Mouse (Mus musculus) heart, embryonic 11.5 days (tissue): ENCODE results near the gene Aph1c. TPM values are rescaled to one million over a fixed set of nuclear protein-coding genes. Genes with fewer than 3 reads are reported as not detected.
A peak's percentile ranks its signal among the peaks of the same experiment; 100 is the strongest.
"Not testable (repeated sequence)": the region's sequence is repeated elsewhere in the genome, so short reads cannot be mapped to it uniquely, and the experiment has no call there.

Experiments
- ATAC-seq: fragments of 200-750 bp; cut with Nextera tagmentation; replicated peaks from 2 replicates; pipeline ENCODE4 v1.8.0; 2017; ENCODE audit warnings: moderate library complexity; ENCODE audit not compliant: insufficient number of reproducible peaks, low FRiP score, low TSS enrichment
- H3K27ac ChIP-seq: fragments of 300-500 bp; sonication (generic); 2 replicates; pipeline ENCODE4 v1.5.1; 2014; ENCODE audit warnings: mild to moderate bottlenecking, low read depth, low read length
- H3K27me3 ChIP-seq: fragments of 300-500 bp; sonication (generic); 2 replicates; pipeline ENCODE4 v1.6.1; 2014; ENCODE audit warnings: mild to moderate bottlenecking, low read length, mixed read lengths; ENCODE audit not compliant: control insufficient read depth, insufficient read depth
- H3K36me3 ChIP-seq: fragments of 300-500 bp; sonication (generic); 2 replicates; pipeline ENCODE4 v1.6.1; 2014; ENCODE audit warnings: mild to moderate bottlenecking, low read length, moderate library complexity, mixed read lengths; ENCODE audit not compliant: control insufficient read depth, insufficient read depth
- H3K4me1 ChIP-seq: fragments of 300-500 bp; sonication (generic); 2 replicates; pipeline ENCODE4 v1.6.1; 2014; ENCODE audit warnings: low read length; ENCODE audit not compliant: control insufficient read depth, insufficient read depth
- H3K4me2 ChIP-seq: fragments of 300-500 bp; sonication (generic); 2 replicates; pipeline ENCODE4 v1.6.1; 2014; ENCODE audit warnings: mild to moderate bottlenecking, moderate library complexity
- H3K4me3 ChIP-seq: fragments of 300-500 bp; sonication (generic); 2 replicates; pipeline ENCODE4 v1.5.1; 2014; ENCODE audit warnings: low read depth, low read length
- H3K9ac ChIP-seq: fragments of 300-500 bp; sonication (generic); 2 replicates; pipeline ENCODE4 v1.6.1; 2014; ENCODE audit warnings: mild to moderate bottlenecking, low read depth, low read length, moderate library complexity
- H3K9me3 ChIP-seq: fragments of 300-500 bp; sonication (generic); replicated peaks from 2 replicates; pipeline ENCODE4 v1.6.1; 2016; ENCODE audit warnings: low read length; ENCODE audit not compliant: control insufficient read depth
- WGBS: fragments of 180-500 bp; shearing (Covaris S2); extraction: QIAGEN DNeasy Blood & Tissue Kit; methylation state at CpG from one replicate; pipeline ENCODE4 v1.1.7; 2014; ENCODE audit not compliant: insufficient replicate concordance; 5-methylcytosine and 5-hydroxymethylcytosine counted together
- polyA plus RNA-seq: library from polyadenylated mRNA; unstranded; fragments of >200 nt; fragmentation: Nextera tagmentation; extraction: Ambion mirVana; gene quantifications from 2 replicates; pipeline ENCODE4 v1.2.1, GENCODE M21; 2014

The Aph1c gene
- polyA plus RNA-seq, 1 experiment from 2014 or later = 0.34 TPM

GRCm38 (mm10) chr9:66855865-66856264 is 21.3 kb upstream of the Aph1c start:
- H3K4me1 ChIP-seq = peaks cover 7% of the 10 kb centered on the region
- WGBS = 59% methylated on average over 7 of the region's 7 CpGs
- no peak overlapping the region for H3K9ac ChIP-seq
- H3K27me3 ChIP-seq = no peaks in the 10 kb centered on the region
- H3K4me3 ChIP-seq = no peak overlapping the region
- H3K27ac ChIP-seq = no peak overlapping the region
- H3K36me3 ChIP-seq = 0 out of 2 replicates have a peak, but pooled peaks cover 4% of the 10 kb centered on the region
- no peak overlapping the region for H3K4me2 ChIP-seq
- no peaks in the 10 kb centered on the region for H3K9me3 ChIP-seq
- ATAC-seq = no peak

- ATAC-seq = no peak
Observed at GRCm38 (mm10) chr9:66852592-66852991, 18.1 kb upstream of the Aph1c start.

DNA sequence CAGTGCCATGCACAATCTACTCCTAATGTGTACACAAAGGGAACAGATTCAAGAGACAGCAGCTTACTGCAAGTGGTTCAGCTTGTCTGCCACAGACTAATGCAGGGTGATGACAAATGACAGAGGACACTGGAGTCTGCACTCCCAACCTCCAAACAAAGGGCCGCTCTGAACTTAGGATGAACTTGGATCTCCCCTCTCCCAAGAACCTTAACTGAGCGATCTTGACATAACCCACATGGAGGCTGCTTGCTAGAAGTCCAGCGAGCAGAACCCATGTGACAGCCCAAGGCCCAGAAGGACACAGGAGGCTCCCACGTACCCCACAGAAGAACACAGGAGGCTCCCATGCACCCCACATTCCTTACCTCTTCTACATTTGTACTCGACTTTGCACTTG is 16.4 kb upstream of the Aph1c start:
- peaks cover 10% of the 10 kb centered on the region for H3K4me1 ChIP-seq
- no peak overlapping the region for H3K4me2 ChIP-seq
- ATAC-seq = no peak
- H3K36me3 ChIP-seq = peaks cover 4% of the 10 kb centered on the region
- no peak overlapping the region for H3K4me3 ChIP-seq
- WGBS = 41% methylated on average over 5 of the region's 5 CpGs
- no peak overlapping the region for H3K9ac ChIP-seq
- H3K27ac ChIP-seq = no peak overlapping the region
- H3K9me3 ChIP-seq = no peaks in the 10 kb centered on the region
- H3K27me3 ChIP-seq = no peaks in the 10 kb centered on the region

More at GRCm38 (mm10) chr9:66852592-66852991, 18.1 kb upstream of the Aph1c start:
- peaks cover 10% of the 10 kb centered on the region for H3K4me1 ChIP-seq
- no peak overlapping the region for H3K9ac ChIP-seq
- H3K27me3 ChIP-seq = no peaks in the 10 kb centered on the region
- H3K27ac ChIP-seq = no peak overlapping the region
- H3K4me2 ChIP-seq = no peak overlapping the region
- no peak overlapping the region for H3K4me3 ChIP-seq
- no peaks in the 10 kb centered on the region for H3K9me3 ChIP-seq
- 32% methylated on average over 6 of the region's 6 CpGs for WGBS
- no peaks in the 10 kb centered on the region; the same call in 1 of the 2 replicates for H3K36me3 ChIP-seq

- H3K4me2 ChIP-seq = no peak overlapping the region
- no peak overlapping the region for H3K27ac ChIP-seq
- H3K36me3 ChIP-seq = peaks cover 4% of the 10 kb centered on the region
- H3K27me3 ChIP-seq = no peaks in the 10 kb centered on the region
- no peak overlapping the region for H3K4me3 ChIP-seq
- no peak for ATAC-seq
- no peaks in the 10 kb centered on the region for H3K9me3 ChIP-seq
- WGBS = 89% methylated on average over 5 of the region's 5 CpGs
- H3K4me1 ChIP-seq = peaks cover 10% of the 10 kb centered on the region
- H3K9ac ChIP-seq = no peak overlapping the region
Observed at GRCm38 (mm10) chr9:66846822-66847221, 12.3 kb upstream of the Aph1c start.

GRCm38 (mm10) chr9:66835097-66835480 is 563 bp upstream of the Aph1c start:
- no peaks in the 10 kb centered on the region for H3K9me3 ChIP-seq
- H3K9ac ChIP-seq = 0 out of 2 replicates have a peak overlapping the region, but pooled peaks have one; percentile 24
- H3K4me3 ChIP-seq = peak overlapping the region; percentile 60
- under 1% methylated on average over 24 of the region's 24 CpGs for WGBS
- H3K27me3 ChIP-seq = peaks cover 5% of the 10 kb centered on the region; the same call in 1 of the 2 replicates
- no peak overlapping the region for H3K27ac ChIP-seq
- no peaks in the 10 kb centered on the region for H3K36me3 ChIP-seq
- peak; percentile 61 for ATAC-seq
- H3K4me2 ChIP-seq = peak overlapping the region; percentile 96
- H3K4me1 ChIP-seq = peaks cover 3% of the 10 kb centered on the region; the same call in 1 of the 2 replicates

GRCm38 (mm10) chr9:66833851-66834250 is 675 bp downstream of the Aph1c start:
- no peak for ATAC-seq
- Histone ChIP-seq H3K9ac (no peak overlapping the region), H3K4me3 (peak overlapping the region; percentile 60), H3K9me3 (no peaks in the 10 kb centered on the region), H3K4me1 (peaks cover 3% of the 10 kb centered on the region; the same call in 1 of the 2 replicates), H3K4me2 (peak overlapping the region; percentile 96), H3K27ac (no peak overlapping the region), H3K36me3 (no peaks in the 10 kb centered on the region), H3K27me3 (peaks cover 5% of the 10 kb centered on the region; the same call in 1 of the 2 replicates)
- WGBS = 17% methylated on average over 7 of the region's 7 CpGs

DNA sequence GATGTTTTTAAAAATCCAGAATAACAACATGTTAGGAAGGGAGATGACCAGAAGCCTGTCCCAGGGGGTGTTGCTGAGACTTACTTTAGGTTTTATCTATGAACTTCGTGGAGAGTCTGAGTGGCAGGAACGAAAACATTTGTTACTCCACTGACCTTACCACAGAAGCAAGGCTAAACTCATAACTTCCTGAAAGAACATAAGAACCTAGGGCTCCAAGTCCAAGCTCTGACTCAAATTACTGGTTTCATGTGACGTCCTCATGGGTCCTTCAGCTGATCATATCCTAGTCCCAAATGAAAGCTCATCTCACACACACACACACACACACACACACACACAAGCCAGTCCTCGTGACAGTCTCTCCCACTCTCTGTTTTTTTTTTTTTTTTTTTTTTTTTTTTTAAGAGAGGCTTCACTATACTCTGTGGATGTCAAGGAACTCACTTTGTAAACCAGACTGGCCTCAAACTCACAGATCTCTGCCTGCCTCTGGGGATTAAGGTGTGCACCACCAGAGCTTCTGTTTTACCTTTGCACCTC is 2.1 kb downstream of the Aph1c start:
- 50% methylated on average over 4 of the region's 4 CpGs for WGBS
- no peak overlapping the region for H3K9ac ChIP-seq
- H3K9me3 ChIP-seq = no peaks in the 10 kb centered on the region
- H3K27ac ChIP-seq = no peak overlapping the region
- no peak overlapping the region for H3K4me3 ChIP-seq
- peaks cover 3% of the 10 kb centered on the region; the same call in 1 of the 2 replicates for H3K4me1 ChIP-seq
- no peak overlapping the region for H3K4me2 ChIP-seq
- no peak for ATAC-seq
- peaks cover 5% of the 10 kb centered on the region; the same call in 1 of the 2 replicates for H3K27me3 ChIP-seq
- H3K36me3 ChIP-seq = no peaks in the 10 kb centered on the region

- H3K4me2 ChIP-seq = no peak overlapping the region
- ATAC-seq = no peak
- H3K9ac ChIP-seq = no peak overlapping the region
- no peaks in the 10 kb centered on the region for H3K9me3 ChIP-seq
- H3K36me3 ChIP-seq = no peaks in the 10 kb centered on the region
- H3K4me3 ChIP-seq = no peak overlapping the region
- H3K27me3 ChIP-seq = no peaks in the 10 kb centered on the region
- H3K4me1 ChIP-seq = no peaks in the 10 kb centered on the region
- whole genome bisulfite sequencing = 61% methylated on average over 1 of the region's 1 CpGs
- no peak overlapping the region for H3K27ac ChIP-seq
Observed at GRCm38 (mm10) chr9:66825990-66826389, 8.5 kb downstream of the Aph1c start.

GRCm38 (mm10) chr9:66822255-66822654 is 12.3 kb downstream of the Aph1c start:
- WGBS = no CpG with 5 or more reads among the region's 5 CpGs
- not testable (repeated sequence) for ATAC-seq, H3K36me3 ChIP-seq, H3K4me2 ChIP-seq, H3K9ac ChIP-seq, H3K9me3 ChIP-seq, H3K27me3 ChIP-seq, H3K4me1 ChIP-seq, H3K27ac ChIP-seq, H3K4me3 ChIP-seq
